Mouse (Mus musculus) kidney, postnatal 0 days (tissue): ENCODE results near the gene Agbl4. TPM values are rescaled to one million over a fixed set of nuclear protein-coding genes. Genes with fewer than 3 reads are reported as not detected.

Source experiments
- ATAC-seq: fragments of 200-750 bp; cut with Nextera tagmentation; replicated peaks from 2 replicates; pipeline ENCODE4 v1.8.0; 2017; ENCODE audit warnings: low read depth, moderate number of reproducible peaks, moderate TSS enrichment, moderate library complexity; ENCODE audit not compliant: low FRiP score
- DNase-seq: peaks from one replicate; pipeline ENCODE4 v3.0.0-alpha.2; 2016; ENCODE audit warnings: low spot score
- H3K27ac ChIP-seq: fragments of 300-500 bp; sonication (generic); 2 replicates; pipeline ENCODE4 v1.5.1; 2014; ENCODE audit warnings: mild to moderate bottlenecking
- H3K27me3 ChIP-seq: fragments of 300-500 bp; sonication (generic); 2 replicates; pipeline ENCODE4 v1.6.1; 2014; ENCODE audit warnings: low read length, mixed read lengths; ENCODE audit not compliant: insufficient read depth
- H3K36me3 ChIP-seq: fragments of 300-500 bp; sonication (generic); 2 replicates; pipeline ENCODE4 v1.6.1; 2014; ENCODE audit warnings: low read length, mixed read lengths; ENCODE audit not compliant: insufficient read depth
- H3K4me1 ChIP-seq: fragments of 300-500 bp; sonication (generic); replicated peaks from 2 replicates; pipeline ENCODE4 v1.6.1; 2014; ENCODE audit warnings: antibody characterized with exemption, low read length, mixed read lengths; ENCODE audit not compliant: insufficient read depth
- H3K4me2 ChIP-seq: fragments of 300-500 bp; sonication (generic); 2 replicates; pipeline ENCODE4 v1.6.1; 2014; ENCODE audit warnings: mild to moderate bottlenecking, low read length, moderate library complexity, mixed read lengths
- H3K4me3 ChIP-seq: fragments of 300-500 bp; sonication (generic); replicated peaks from 2 replicates; pipeline ENCODE4 v1.5.1; 2014; ENCODE audit warnings: low read depth, low read length
- H3K9ac ChIP-seq: fragments of 300-500 bp; sonication (generic); 2 replicates; pipeline ENCODE4 v1.6.1; 2014; ENCODE audit warnings: low read depth, low read length
- H3K9me3 ChIP-seq: fragments of 300-500 bp; sonication (generic); replicated peaks from 2 replicates; pipeline ENCODE4 v1.6.1; 2016; ENCODE audit warnings: low read length, inconsistent platforms, mixed read lengths
- CTCF ChIP-seq: IDR thresholded peaks from 2 replicates; pipeline ENCODE4 v1.5.1; 2016; ENCODE audit warnings: antibody characterized with exemption, low read depth, mild to moderate bottlenecking, moderate library complexity
- WGBS: fragments of 180-500 bp; shearing (Covaris S2); extraction: QIAGEN DNeasy Blood & Tissue Kit; methylation state at CpG from one replicate; pipeline ENCODE4 v1.1.7; 2014; 5-methylcytosine and 5-hydroxymethylcytosine counted together
- polyA plus RNA-seq: library from polyadenylated mRNA; unstranded; fragments of >200 nt; fragmentation: Nextera tagmentation; extraction: Ambion mirVana; gene quantifications from 2 replicates; pipeline ENCODE4 v1.2.1, GENCODE M21; 2015

Gene Agbl4
- polyA plus RNA-seq, 1 experiment from 2014 or later: 0.28 TPM

- Histone ChIP-seq H3K9me3 (no peaks in the 10 kb centered on the region), H3K4me1 (no peaks in the 10 kb centered on the region), H3K4me3 (no peak overlapping the region), H3K36me3 (peaks cover 30% of the 10 kb centered on the region), H3K27ac (no peak overlapping the region), H3K27me3 (no peaks in the 10 kb centered on the region), H3K4me2 (no peak overlapping the region), H3K9ac (no peak overlapping the region)
- TF ChIP-seq CTCF: no peak
- no peak for ATAC-seq
- no peak for DNase-seq
- 77% methylated on average over 5 of the region's 5 CpGs for WGBS
These were observed 1035.0 kb downstream of the Agbl4 start for GRCm38 (mm10) chr4:111432417-111432816.

GRCm38 (mm10) chr4:111441709-111442108, 1044.2 kb downstream of the Agbl4 start:
- DNase-seq: no peak
- no peak overlapping the region for H3K9ac ChIP-seq
- H3K27me3 ChIP-seq: no peaks in the 10 kb centered on the region
- ATAC-seq: no peak
- 0 out of 2 replicates have a peak, but pooled peaks cover 2% of the 10 kb centered on the region for H3K36me3 ChIP-seq
- H3K4me1 ChIP-seq: no peaks in the 10 kb centered on the region
- no peak overlapping the region for H3K4me2 ChIP-seq
- 87% methylated on average over 1 of the region's 1 CpGs for WGBS
- H3K9me3 ChIP-seq: no peaks in the 10 kb centered on the region
- no peak overlapping the region for H3K27ac ChIP-seq
- TF ChIP-seq CTCF: no peak
- H3K4me3 ChIP-seq: no peak overlapping the region

- TF ChIP-seq CTCF: no peak
- Histone ChIP-seq H3K4me3 (no peak overlapping the region), H3K4me2 (no peak overlapping the region), H3K27ac (no peak overlapping the region), H3K36me3 (no peaks in the 10 kb centered on the region), H3K4me1 (no peaks in the 10 kb centered on the region), H3K27me3 (no peaks in the 10 kb centered on the region), H3K9ac (no peak overlapping the region), H3K9me3 (no peaks in the 10 kb centered on the region)
- WGBS: 67% methylated on average over 1 of the region's 1 CpGs
- ATAC-seq (no peak), DNase-seq (no peak)
These were observed 1045.2 kb downstream of the Agbl4 start for GRCm38 (mm10) chr4:111442435-111443238.

GRCm38 (mm10) chr4:111443906-111444615, 1046.6 kb downstream of the Agbl4 start:
- Histone ChIP-seq H3K36me3 (no peaks in the 10 kb centered on the region), H3K9ac (no peak overlapping the region), H3K9me3 (no peaks in the 10 kb centered on the region), H3K27me3 (no peaks in the 10 kb centered on the region), H3K4me1 (no peaks in the 10 kb centered on the region), H3K27ac (no peak overlapping the region), H3K4me3 (no peak overlapping the region), H3K4me2 (no peak overlapping the region)
- WGBS: 75% methylated on average over 10 of the region's 10 CpGs
- ATAC-seq: no peak
- TF ChIP-seq CTCF: no peak
- no peak for DNase-seq

GRCm38 (mm10) chr4:111444616-111445160, 1047.2 kb downstream of the Agbl4 start:
- Histone ChIP-seq H3K27ac (no peak overlapping the region), H3K4me1 (no peaks in the 10 kb centered on the region), H3K4me2 (no peak overlapping the region), H3K9me3 (no peaks in the 10 kb centered on the region), H3K36me3 (0 out of 2 replicates have a peak, but pooled peaks cover 4% of the 10 kb centered on the region), H3K27me3 (no peaks in the 10 kb centered on the region), H3K9ac (no peak overlapping the region), H3K4me3 (no peak overlapping the region)
- no peak for TF ChIP-seq CTCF
- 41% methylated on average over 1 of the region's 1 CpGs for WGBS
- no peak for ATAC-seq
- no peak for DNase-seq

- H3K36me3 ChIP-seq: 0 out of 2 replicates have a peak, but pooled peaks cover 4% of the 10 kb centered on the region
- no peak overlapping the region for H3K4me3 ChIP-seq
- 72% methylated on average over 3 of the region's 3 CpGs for WGBS
- TF ChIP-seq CTCF: no peak
- ATAC-seq: no peak
- no peak overlapping the region for H3K9ac ChIP-seq
- no peaks in the 10 kb centered on the region for H3K27me3 ChIP-seq
- H3K27ac ChIP-seq: no peak overlapping the region
- H3K4me1 ChIP-seq: no peaks in the 10 kb centered on the region
- no peak for DNase-seq
- no peak overlapping the region for H3K4me2 ChIP-seq
- H3K9me3 ChIP-seq: no peaks in the 10 kb centered on the region
These were observed 1050.5 kb downstream of the Agbl4 start for GRCm38 (mm10) chr4:111447918-111448317.
